Mouse (Mus musculus) embryo, embryonic 11 days (tissue): Measurements from ENCODE around the gene Smc1b.

Experiments used
- DNase-seq: peaks from one replicate; pipeline ENCODE4 v3.0.0-alpha.2; 2015

Gene Smc1b

GRCm38 (mm10) chr15:85016951-85017664 lies 114.7 kb downstream of the Smc1b start, which contains the start of gene Upk3a:
Upk3a (plus strand) TSS chr15:85017141.
- no peak for DNase-seq

GRCm38 (mm10) chr15:85015771-85016170 lies 116.0 kb downstream of the Smc1b start:
- no peak for DNase-seq
